Mouse (Mus musculus) liver, embryonic 14.5 days (tissue): Measurements from ENCODE around the gene Eml2.

Experiments used
- CTCF ChIP-seq: IDR thresholded peaks from 2 replicates; pipeline ENCODE4 v1.5.1; 2016; ENCODE audit warnings: antibody characterized with exemption, low read depth, control low read depth
- EP300 ChIP-seq: IDR thresholded peaks from 2 replicates; pipeline ENCODE4 v1.6.1; 2016; ENCODE audit warnings: antibody characterized with exemption, low read depth

GRCm38 (mm10) chr7:19178035-19178434 is 1.8 kb downstream of the Eml2 start:
- TF ChIP-seq CTCF = no peak
- TF ChIP-seq EP300 = no peak
